Mouse (Mus musculus) lung, embryonic 16.5 days (tissue): Measurements from ENCODE around the gene Mef2c. TPM values are rescaled to one million over a fixed set of nuclear protein-coding genes. Genes with fewer than 3 reads are reported as not detected.

Experiments
- ATAC-seq: fragments of 200-750 bp; cut with Nextera tagmentation; 2 replicates; pipeline ENCODE4 v1.8.0; 2017; ENCODE audit warnings: low read depth, mild to moderate bottlenecking, moderate library complexity
- H3K27ac ChIP-seq: fragments of 300-500 bp; sonication (generic); 2 replicates; pipeline ENCODE4 v1.5.1; 2014; ENCODE audit warnings: mild to moderate bottlenecking, control low read depth, low read length
- H3K27me3 ChIP-seq: fragments of 300-500 bp; sonication (generic); 2 replicates; pipeline ENCODE4 v1.6.1; 2014; ENCODE audit warnings: low read depth, low read length, mixed read lengths; ENCODE audit not compliant: control insufficient read depth, insufficient read depth
- H3K36me3 ChIP-seq: fragments of 300-500 bp; sonication (generic); 2 replicates; pipeline ENCODE4 v1.6.1; 2014; ENCODE audit warnings: low read length; ENCODE audit not compliant: control insufficient read depth, insufficient read depth
- H3K4me1 ChIP-seq: fragments of 300-500 bp; sonication (generic); replicated peaks from 2 replicates; pipeline ENCODE4 v1.6.1; 2014; ENCODE audit warnings: low read length, mixed read lengths; ENCODE audit not compliant: control insufficient read depth, insufficient read depth
- H3K4me2 ChIP-seq: fragments of 300-500 bp; sonication (generic); 2 replicates; pipeline ENCODE4 v1.6.1; 2014; ENCODE audit warnings: low read depth, low read length, control low read depth
- H3K4me3 ChIP-seq: fragments of 300-500 bp; sonication (generic); 2 replicates; pipeline ENCODE4 v1.5.1; 2014; ENCODE audit warnings: mild to moderate bottlenecking, low read length, control low read depth
- H3K9ac ChIP-seq: fragments of 300-500 bp; sonication (generic); 2 replicates; pipeline ENCODE4 v1.6.1; 2014; ENCODE audit warnings: low read length, control low read depth
- H3K9me3 ChIP-seq: fragments of 300-500 bp; sonication (generic); 2 replicates; pipeline ENCODE4 v1.6.1; 2016; ENCODE audit warnings: low read length; ENCODE audit not compliant: control insufficient read depth
- WGBS: fragments of 180-500 bp; shearing (Covaris S2); extraction: QIAGEN DNeasy Blood & Tissue Kit; methylation state at CpG from one replicate; pipeline ENCODE4 v1.1.7; 2014; 5-methylcytosine and 5-hydroxymethylcytosine counted together
- polyA plus RNA-seq: library from polyadenylated mRNA; unstranded; fragments of >200 nt; fragmentation: Nextera tagmentation; extraction: Ambion mirVana; gene quantifications from 2 replicates; pipeline ENCODE4 v1.2.1, GENCODE M21; 2015

The Mef2c gene
- polyA plus RNA-seq, 1 experiment from 2014 or later, result 67.2 TPM

DNA sequence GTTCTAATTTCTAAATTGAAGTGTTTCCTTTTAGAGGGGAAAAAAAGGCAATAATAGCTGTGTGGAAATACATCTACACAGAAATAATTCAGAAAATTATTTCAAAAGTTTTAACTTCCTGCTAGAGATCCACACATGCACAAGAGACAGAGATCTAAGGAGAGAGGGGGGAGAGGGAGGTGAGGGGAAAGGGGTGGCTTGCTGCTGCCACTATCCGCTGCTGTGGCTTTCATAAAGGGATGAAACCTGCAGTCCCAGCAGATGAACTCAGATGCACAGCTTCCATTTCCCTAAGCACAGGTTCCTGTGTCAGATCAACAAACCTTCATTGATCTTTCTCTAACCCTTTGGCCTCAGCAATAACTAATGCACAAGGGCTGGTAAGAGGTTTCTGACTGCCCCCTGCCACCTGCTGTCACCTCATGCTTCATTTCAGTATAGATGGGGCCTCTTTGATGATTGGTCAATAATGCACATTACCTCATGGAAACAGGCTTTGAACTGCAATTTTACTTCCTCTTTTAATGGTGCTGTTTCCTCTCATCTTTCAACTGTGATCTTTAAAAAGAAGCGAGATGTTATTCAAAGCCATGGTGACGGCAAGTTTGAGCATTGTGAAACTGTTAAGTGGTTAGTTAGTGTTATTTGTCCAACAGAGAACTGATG is 105.2 kb downstream of the Mef2c start:
- Histone ChIP-seq H3K4me1 (peaks cover 13% of the 10 kb centered on the region), H3K4me3 (no peak overlapping the region), H3K9me3 (no peaks in the 10 kb centered on the region), H3K9ac (no peak overlapping the region), H3K4me2 (no peak overlapping the region), H3K36me3 (no peaks in the 10 kb centered on the region), H3K27me3 (no peaks in the 10 kb centered on the region), H3K27ac (no peak overlapping the region)
- WGBS, result 77% methylated on average over 3 of the region's 3 CpGs
- ATAC-seq, result no peak

GRCm38 (mm10) chr13:83609517-83609878 is 105.7 kb downstream of the Mef2c start:
- Histone ChIP-seq H3K27me3 (no peaks in the 10 kb centered on the region), H3K4me1 (peaks cover 12% of the 10 kb centered on the region), H3K4me2 (no peak overlapping the region), H3K4me3 (no peak overlapping the region), H3K36me3 (no peaks in the 10 kb centered on the region), H3K27ac (no peak overlapping the region), H3K9ac (no peak overlapping the region), H3K9me3 (no peaks in the 10 kb centered on the region)
- WGBS, result 75% methylated on average over 3 of the region's 3 CpGs
- no peak for ATAC-seq

- ATAC-seq, result no peak
- Histone ChIP-seq H3K4me2 (no peak overlapping the region), H3K9ac (no peak overlapping the region), H3K4me3 (no peak overlapping the region), H3K27ac (no peak overlapping the region), H3K4me1 (peaks cover 10% of the 10 kb centered on the region), H3K9me3 (no peaks in the 10 kb centered on the region), H3K36me3 (no peaks in the 10 kb centered on the region), H3K27me3 (no peaks in the 10 kb centered on the region)
- WGBS, result 83% methylated on average over 8 of the region's 8 CpGs
Observed at GRCm38 (mm10) chr13:83610124-83610523, 106.3 kb downstream of the Mef2c start.

- Histone ChIP-seq H3K9ac (no peak overlapping the region), H3K36me3 (no peaks in the 10 kb centered on the region), H3K4me2 (no peak overlapping the region), H3K9me3 (no peaks in the 10 kb centered on the region), H3K4me1 (peaks cover 10% of the 10 kb centered on the region), H3K27ac (no peak overlapping the region), H3K4me3 (no peak overlapping the region), H3K27me3 (no peaks in the 10 kb centered on the region)
- WGBS, result 82% methylated on average over 1 of the region's 1 CpGs
- no peak for ATAC-seq
Observed at GRCm38 (mm10) chr13:83612195-83612594, 108.4 kb downstream of the Mef2c start.

GRCm38 (mm10) chr13:83615875-83616274 is 112.0 kb downstream of the Mef2c start:
- H3K9ac ChIP-seq, result no peak overlapping the region
- H3K36me3 ChIP-seq, result no peaks in the 10 kb centered on the region
- no peak overlapping the region for H3K4me2 ChIP-seq
- H3K4me3 ChIP-seq, result no peak overlapping the region
- H3K4me1 ChIP-seq, result no peaks in the 10 kb centered on the region
- ATAC-seq, result no peak
- no peaks in the 10 kb centered on the region for H3K9me3 ChIP-seq
- H3K27ac ChIP-seq, result no peak overlapping the region
- H3K27me3 ChIP-seq, result no peaks in the 10 kb centered on the region
- 71% methylated on average over 3 of the region's 3 CpGs for WGBS

GRCm38 (mm10) chr13:83624651-83625050 is 120.8 kb downstream of the Mef2c start:
- H3K27me3 ChIP-seq, result no peaks in the 10 kb centered on the region
- H3K27ac ChIP-seq, result no peak overlapping the region
- no peak overlapping the region for H3K9ac ChIP-seq
- no peak overlapping the region for H3K4me3 ChIP-seq
- no peaks in the 10 kb centered on the region for H3K4me1 ChIP-seq
- H3K36me3 ChIP-seq, result no peaks in the 10 kb centered on the region; the same call in 1 of the 2 replicates
- no peak for ATAC-seq
- no peak overlapping the region for H3K4me2 ChIP-seq
- 76% methylated on average over 4 of the region's 4 CpGs for WGBS
- no peaks in the 10 kb centered on the region for H3K9me3 ChIP-seq

DNA sequence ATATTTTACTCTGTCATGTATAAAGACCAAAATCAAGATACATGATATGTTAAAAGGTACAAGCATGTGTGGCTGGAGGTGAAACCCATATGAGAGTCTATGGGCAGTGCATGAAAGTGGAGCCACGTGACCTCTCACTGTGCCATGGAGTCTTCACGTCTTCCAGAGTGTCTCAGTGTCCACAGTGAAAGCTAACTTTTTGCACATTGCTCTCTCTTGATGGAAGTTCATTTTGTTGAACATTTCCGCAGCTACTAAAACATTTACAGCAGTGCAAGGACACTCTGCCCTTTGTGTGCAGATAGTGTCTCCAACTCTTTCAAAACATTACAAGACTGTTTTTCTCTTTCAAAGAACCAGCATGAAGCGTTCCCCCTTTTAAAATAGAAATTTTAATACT is 123.6 kb downstream of the Mef2c start:
- Histone ChIP-seq H3K27me3 (no peaks in the 10 kb centered on the region), H3K4me2 (no peak overlapping the region), H3K9me3 (no peaks in the 10 kb centered on the region), H3K36me3 (no peaks in the 10 kb centered on the region; the same call in 1 of the 2 replicates), H3K4me1 (no peaks in the 10 kb centered on the region), H3K27ac (no peak overlapping the region), H3K9ac (no peak overlapping the region), H3K4me3 (no peak overlapping the region)
- ATAC-seq, result no peak
- 89% methylated on average over 4 of the region's 4 CpGs for WGBS

DNA sequence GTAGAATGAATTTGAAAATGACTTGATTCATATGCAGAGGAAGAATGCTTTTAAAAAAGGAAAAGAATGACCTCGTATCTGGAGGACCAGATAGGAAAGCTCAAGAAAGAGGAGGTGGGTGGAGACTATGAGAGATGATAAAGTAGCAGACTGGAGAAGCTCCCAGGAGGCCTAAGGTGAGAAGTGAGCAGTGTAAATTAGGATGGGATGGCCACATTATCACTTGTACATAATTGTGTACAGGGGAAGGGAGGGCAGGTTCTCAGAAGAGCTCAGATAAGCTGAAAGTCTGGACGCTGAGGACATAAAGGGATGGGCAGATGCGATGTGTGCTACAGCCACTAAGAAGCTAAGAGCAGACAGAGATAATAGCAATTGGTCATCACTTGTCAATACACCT is 124.3 kb downstream of the Mef2c start:
- H3K4me1 ChIP-seq, result no peaks in the 10 kb centered on the region
- no peak overlapping the region for H3K27ac ChIP-seq
- H3K36me3 ChIP-seq, result no peaks in the 10 kb centered on the region; the same call in 1 of the 2 replicates
- H3K4me3 ChIP-seq, result no peak overlapping the region
- no peak for ATAC-seq
- no peak overlapping the region for H3K9ac ChIP-seq
- no peaks in the 10 kb centered on the region for H3K9me3 ChIP-seq
- WGBS, result 71% methylated on average over 3 of the region's 3 CpGs
- H3K4me2 ChIP-seq, result no peak overlapping the region
- H3K27me3 ChIP-seq, result no peaks in the 10 kb centered on the region

- no peak overlapping the region for H3K4me2 ChIP-seq
- H3K4me1 ChIP-seq, result no peaks in the 10 kb centered on the region
- no peak overlapping the region for H3K9ac ChIP-seq
- 82% methylated on average over 5 of the region's 5 CpGs for WGBS
- ATAC-seq, result no peak
- no peaks in the 10 kb centered on the region for H3K27me3 ChIP-seq
- H3K36me3 ChIP-seq, result no peaks in the 10 kb centered on the region; the same call in 1 of the 2 replicates
- no peaks in the 10 kb centered on the region for H3K9me3 ChIP-seq
- no peak overlapping the region for H3K4me3 ChIP-seq
- no peak overlapping the region for H3K27ac ChIP-seq
Observed at GRCm38 (mm10) chr13:83633155-83633554, 129.3 kb downstream of the Mef2c start.

GRCm38 (mm10) chr13:83635218-83635617 is 131.4 kb downstream of the Mef2c start:
- no peak for ATAC-seq
- Histone ChIP-seq H3K4me2 (no peak overlapping the region), H3K27me3 (no peaks in the 10 kb centered on the region), H3K36me3 (no peaks in the 10 kb centered on the region; the same call in 1 of the 2 replicates), H3K9me3 (no peaks in the 10 kb centered on the region), H3K27ac (no peak overlapping the region), H3K4me3 (no peak overlapping the region), H3K9ac (no peak overlapping the region), H3K4me1 (no peaks in the 10 kb centered on the region)
- WGBS, result 52% methylated on average over 7 of the region's 7 CpGs
